Mouse (Mus musculus) forebrain, embryonic 13.5 days (tissue): ENCODE results near the gene Ubtf. TPM values are rescaled to one million over a fixed set of nuclear protein-coding genes. Genes with fewer than 3 reads are reported as not detected.

Experiments
- ATAC-seq: fragments of 200-750 bp; cut with Nextera tagmentation; 2 replicates; pipeline ENCODE4 v1.8.0; 2017
- H3K27ac ChIP-seq: fragments of 300-500 bp; sonication (generic); 2 replicates; pipeline ENCODE4 v1.5.1; 2015; ENCODE audit warnings: inconsistent platforms, mild to moderate bottlenecking, moderate library complexity
- H3K27me3 ChIP-seq: fragments of 300-500 bp; sonication (generic); 2 replicates; pipeline ENCODE4 v1.6.1; 2015; ENCODE audit warnings: mild to moderate bottlenecking, inconsistent platforms
- H3K36me3 ChIP-seq: fragments of 300-500 bp; sonication (generic); 2 replicates; pipeline ENCODE4 v1.6.1; 2015; ENCODE audit warnings: mild to moderate bottlenecking, inconsistent platforms; ENCODE audit not compliant: poor library complexity, severe bottlenecking
- H3K4me1 ChIP-seq: fragments of 300-500 bp; sonication (generic); 2 replicates; pipeline ENCODE4 v1.6.1; 2015; ENCODE audit warnings: inconsistent platforms
- H3K4me2 ChIP-seq: fragments of 300-500 bp; sonication (generic); 2 replicates; pipeline ENCODE4 v1.6.1; 2015; ENCODE audit warnings: inconsistent platforms, mild to moderate bottlenecking, moderate library complexity
- H3K4me3 ChIP-seq: fragments of 300-500 bp; sonication (generic); 2 replicates; pipeline ENCODE4 v1.5.1; 2015; ENCODE audit warnings: mild to moderate bottlenecking, inconsistent platforms
- H3K9ac ChIP-seq: fragments of 300-500 bp; sonication (generic); 2 replicates; pipeline ENCODE4 v1.6.1; 2015; ENCODE audit warnings: mild to moderate bottlenecking, inconsistent platforms
- H3K9me3 ChIP-seq: fragments of 300-500 bp; sonication (generic); replicated peaks from 2 replicates; pipeline ENCODE4 v1.6.1; 2016; ENCODE audit warnings: inconsistent platforms
- WGBS: fragments of 180-500 bp; shearing (Covaris S2); methylation state at CpG from one replicate; pipeline ENCODE4 v1.1.7; 2015; 5-methylcytosine and 5-hydroxymethylcytosine counted together
- polyA plus RNA-seq: library from polyadenylated mRNA; unstranded; fragments of >200 nt; fragmentation: Nextera tagmentation; extraction: Ambion mirVana; gene quantifications from 2 replicates; pipeline ENCODE4 v1.2.1, GENCODE M21; 2015

Gene Ubtf
- polyA plus RNA-seq, 1 experiment from 2014 or later, result 96.1 TPM

- Histone ChIP-seq H3K27ac (no peak overlapping the region), H3K36me3 (no peaks in the 10 kb centered on the region), H3K27me3 (no peaks in the 10 kb centered on the region), H3K4me3 (no peak overlapping the region), H3K9me3 (no peaks in the 10 kb centered on the region), H3K9ac (no peak overlapping the region), H3K4me2 (no peak overlapping the region), H3K4me1 (no peaks in the 10 kb centered on the region)
- 93% methylated on average over 7 of the region's 7 CpGs for WGBS
- no peak for ATAC-seq
Observed at GRCm38 (mm10) chr11:102327839-102328238, 8.3 kb upstream of the Ubtf start.

GRCm38 (mm10) chr11:102327250-102327649, 7.7 kb upstream of the Ubtf start:
- no peak overlapping the region for H3K4me2 ChIP-seq
- no peak overlapping the region for H3K4me3 ChIP-seq
- no peaks in the 10 kb centered on the region for H3K36me3 ChIP-seq
- no peak overlapping the region for H3K9ac ChIP-seq
- H3K27me3 ChIP-seq, result no peaks in the 10 kb centered on the region
- 68% methylated on average over 5 of the region's 5 CpGs for WGBS
- ATAC-seq, result no peak
- H3K9me3 ChIP-seq, result no peaks in the 10 kb centered on the region
- no peaks in the 10 kb centered on the region for H3K4me1 ChIP-seq
- H3K27ac ChIP-seq, result no peak overlapping the region

DNA sequence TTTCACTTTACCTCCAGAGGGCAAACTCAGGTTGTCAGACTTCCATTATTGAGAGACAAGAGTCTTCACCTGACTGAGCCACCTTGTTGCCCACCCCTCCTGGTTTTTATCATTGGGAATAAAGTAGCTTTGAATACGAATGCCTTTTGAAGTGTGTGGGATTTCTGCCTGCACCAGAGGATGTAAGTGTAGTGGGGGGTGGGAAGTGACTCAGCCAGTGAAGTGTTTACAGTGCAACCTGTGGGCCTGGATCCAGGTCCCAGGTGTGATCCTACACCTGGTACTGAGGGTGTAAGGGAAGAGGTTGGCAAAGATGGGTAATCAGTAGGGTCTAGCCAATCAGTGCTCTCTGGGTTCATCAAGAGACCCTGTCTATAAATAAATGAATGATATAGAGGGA, 4.0 kb upstream of the Ubtf start:
- Histone ChIP-seq H3K27ac (no peak overlapping the region), H3K9me3 (no peaks in the 10 kb centered on the region), H3K27me3 (no peaks in the 10 kb centered on the region), H3K4me1 (peaks cover 8% of the 10 kb centered on the region), H3K4me3 (no peak overlapping the region), H3K4me2 (no peak overlapping the region), H3K9ac (no peak overlapping the region), H3K36me3 (no peaks in the 10 kb centered on the region)
- 84% methylated on average over 1 of the region's 1 CpGs for WGBS
- no peak for ATAC-seq

GRCm38 (mm10) chr11:102321931-102322330, 2.4 kb upstream of the Ubtf start:
- no peak for ATAC-seq
- no peaks in the 10 kb centered on the region for H3K27me3 ChIP-seq
- 82% methylated on average over 6 of the region's 6 CpGs for WGBS
- no peak overlapping the region for H3K27ac ChIP-seq
- H3K9me3 ChIP-seq, result no peaks in the 10 kb centered on the region
- no peaks in the 10 kb centered on the region for H3K36me3 ChIP-seq
- no peak overlapping the region for H3K9ac ChIP-seq
- H3K4me1 ChIP-seq, result peaks cover 8% of the 10 kb centered on the region
- no peak overlapping the region for H3K4me3 ChIP-seq
- no peak overlapping the region for H3K4me2 ChIP-seq

- Histone ChIP-seq H3K4me3 (peak overlapping the region; percentile 98), H3K4me1 (peaks cover 17% of the 10 kb centered on the region), H3K27ac (peak overlapping the region; percentile 99), H3K36me3 (no peaks in the 10 kb centered on the region), H3K27me3 (no peaks in the 10 kb centered on the region), H3K4me2 (peak overlapping the region; percentile 74), H3K9ac (peak overlapping the region; percentile 100), H3K9me3 (no peaks in the 10 kb centered on the region)
- WGBS, result 11% methylated on average over 10 of the region's 10 CpGs
- peak; percentile 27 for ATAC-seq
Observed at GRCm38 (mm10) chr11:102320686-102321005, 1.1 kb upstream of the Ubtf start.

GRCm38 (mm10) chr11:102319941-102320685, 571 bp upstream of the Ubtf start:
- H3K27me3 ChIP-seq, result no peaks in the 10 kb centered on the region
- H3K36me3 ChIP-seq, result peaks cover 2% of the 10 kb centered on the region; the same call in 1 of the 2 replicates
- peak overlapping the region; percentile 98 for H3K4me3 ChIP-seq
- peak overlapping the region; percentile 99 for H3K27ac ChIP-seq
- H3K4me2 ChIP-seq, result peak overlapping the region; percentile 74
- no peaks in the 10 kb centered on the region for H3K9me3 ChIP-seq
- peaks cover 22% of the 10 kb centered on the region for H3K4me1 ChIP-seq
- peak overlapping the region; percentile 100 for H3K9ac ChIP-seq
- WGBS, result under 1% methylated on average over 38 of the region's 38 CpGs
- ATAC-seq, result peak; percentile 60

GRCm38 (mm10) chr11:102318576-102319409, 749 bp downstream of the Ubtf start:
- H3K36me3 ChIP-seq, result peaks cover 16% of the 10 kb centered on the region
- peaks cover 25% of the 10 kb centered on the region for H3K4me1 ChIP-seq
- H3K27ac ChIP-seq, result peak overlapping the region; percentile 99
- no peak for ATAC-seq
- H3K27me3 ChIP-seq, result no peaks in the 10 kb centered on the region
- peak overlapping the region; percentile 100 for H3K9ac ChIP-seq
- H3K4me2 ChIP-seq, result peak overlapping the region; percentile 74
- H3K9me3 ChIP-seq, result no peaks in the 10 kb centered on the region
- peak overlapping the region; percentile 98 for H3K4me3 ChIP-seq
- 1% methylated on average over 52 of the region's 84 CpGs for WGBS

DNA sequence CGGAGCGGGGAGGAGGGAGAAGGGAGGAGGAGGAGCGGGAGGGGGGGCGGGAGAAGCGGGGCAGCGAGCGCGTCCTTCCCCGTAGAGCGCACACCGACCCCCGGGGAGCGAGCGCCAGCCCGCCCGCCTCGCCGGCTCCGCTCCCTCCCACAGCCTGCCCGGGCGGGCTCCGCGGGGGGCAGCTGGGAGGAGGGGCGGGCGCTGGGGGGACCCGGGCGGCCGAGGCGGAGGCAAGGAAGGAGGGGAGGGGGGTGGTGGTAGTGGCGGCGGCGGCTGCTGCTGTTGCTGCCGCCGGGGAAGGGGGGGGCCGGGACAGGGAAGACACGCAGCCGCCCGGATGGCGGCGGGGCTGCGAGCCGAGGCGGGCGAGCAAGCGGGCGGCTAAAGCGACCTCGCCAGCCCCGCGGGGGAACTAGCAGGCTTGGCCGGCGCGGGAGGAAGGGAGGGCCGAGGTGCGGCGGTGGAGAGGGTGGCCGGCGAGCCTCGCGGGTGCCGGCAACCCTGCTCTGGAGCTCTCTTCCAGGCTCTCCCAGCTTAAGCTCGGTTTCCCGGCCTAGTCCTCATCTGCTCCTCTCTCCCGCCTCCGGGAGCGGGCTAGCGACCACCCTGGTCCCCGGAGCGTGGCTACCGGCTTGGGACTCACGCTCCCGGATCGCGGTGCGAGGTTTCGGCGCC, 1.5 kb downstream of the Ubtf start:
- peak overlapping the region; percentile 100 for H3K9ac ChIP-seq
- peaks cover 25% of the 10 kb centered on the region for H3K4me1 ChIP-seq
- peak overlapping the region; percentile 74 for H3K4me2 ChIP-seq
- no peaks in the 10 kb centered on the region for H3K9me3 ChIP-seq
- H3K27me3 ChIP-seq, result no peaks in the 10 kb centered on the region
- H3K27ac ChIP-seq, result peak overlapping the region; percentile 99
- H3K36me3 ChIP-seq, result peaks cover 23% of the 10 kb centered on the region
- peak overlapping the region; percentile 98 for H3K4me3 ChIP-seq
- 0% methylated on average over 30 of the region's 77 CpGs for WGBS
- ATAC-seq, result peak; percentile 41

DNA sequence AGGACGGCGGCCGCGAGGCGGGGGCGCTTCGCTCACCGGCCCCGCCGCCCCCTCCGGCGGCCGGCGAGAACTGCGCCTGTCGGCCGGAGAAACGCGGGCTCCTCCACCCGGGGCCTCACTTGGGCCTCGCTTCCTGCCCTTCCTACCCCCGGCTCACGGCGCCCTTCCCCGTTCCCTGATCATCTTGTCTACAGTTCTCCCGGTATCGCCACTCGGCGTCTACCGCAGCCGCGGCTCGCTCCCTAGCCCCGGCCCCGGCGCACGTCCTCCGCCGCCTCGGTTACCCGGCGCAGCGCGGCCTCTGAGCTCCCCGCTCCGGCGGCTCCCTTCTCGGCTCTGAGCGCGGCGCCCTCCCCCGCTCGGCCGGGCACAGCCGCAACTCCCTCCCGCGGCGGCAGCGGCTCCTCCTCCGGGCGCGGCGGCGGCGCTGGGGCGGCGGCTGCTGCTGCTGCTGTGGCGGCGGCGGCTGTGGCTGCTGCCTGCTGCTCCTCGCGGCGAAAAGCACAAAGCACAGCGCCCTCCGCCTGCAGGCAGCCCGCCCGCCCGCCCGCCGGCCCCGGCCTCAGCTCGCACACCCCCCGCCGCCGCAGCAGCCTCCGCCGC, 2.1 kb downstream of the Ubtf start:
- no peaks in the 10 kb centered on the region for H3K27me3 ChIP-seq
- H3K36me3 ChIP-seq, result peaks cover 30% of the 10 kb centered on the region
- H3K4me2 ChIP-seq, result peak overlapping the region; percentile 74
- under 1% methylated on average over 59 of the region's 87 CpGs for WGBS
- peak overlapping the region; percentile 100 for H3K9ac ChIP-seq
- peak; percentile 28 for ATAC-seq
- no peaks in the 10 kb centered on the region for H3K9me3 ChIP-seq
- peak overlapping the region; percentile 98 for H3K4me3 ChIP-seq
- peaks cover 25% of the 10 kb centered on the region for H3K4me1 ChIP-seq
- peak overlapping the region; percentile 99 for H3K27ac ChIP-seq

- Histone ChIP-seq H3K36me3 (peaks cover 36% of the 10 kb centered on the region), H3K4me2 (peak overlapping the region; percentile 74), H3K27ac (peak overlapping the region; percentile 99), H3K4me1 (peaks cover 25% of the 10 kb centered on the region), H3K9me3 (no peaks in the 10 kb centered on the region), H3K9ac (peak overlapping the region; percentile 100), H3K4me3 (peak overlapping the region; percentile 98), H3K27me3 (no peaks in the 10 kb centered on the region)
- 0% methylated on average over 37 of the region's 80 CpGs for WGBS
- ATAC-seq, result peak; percentile 34
Observed at GRCm38 (mm10) chr11:102316572-102317297, 2.8 kb downstream of the Ubtf start.
